ENCODE assay signal across 8 mouse cellular contexts in the genomic region with DNA sequence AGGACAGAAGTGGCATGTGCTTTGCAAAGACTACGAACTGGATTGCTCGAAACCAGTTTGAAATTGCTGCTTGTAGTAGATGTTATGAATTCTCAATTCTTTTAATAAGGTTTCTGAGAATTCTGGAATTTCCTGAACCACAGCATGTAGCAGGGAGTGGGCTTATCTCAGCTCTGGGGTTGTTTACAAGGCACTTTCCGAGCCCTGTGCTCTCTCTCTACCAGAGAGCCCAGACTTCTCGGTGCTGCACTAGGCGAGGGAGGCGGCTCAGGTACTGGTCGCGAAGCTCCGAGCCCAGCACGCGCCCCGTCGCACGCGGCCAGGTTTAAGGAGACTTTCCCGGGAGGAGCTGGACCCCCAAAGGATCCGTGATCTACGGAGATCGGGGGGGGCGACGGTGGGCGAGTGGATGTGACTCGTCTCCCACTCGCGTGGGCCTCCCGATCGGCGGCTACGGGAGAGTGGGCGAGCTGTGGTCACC. TPM values are rescaled to one million over a fixed set of nuclear protein-coding genes. Genes with fewer than 3 reads are reported as not detected.
DNase-seq lines count a peak whose midpoint lies in the region; ATAC-seq lines count a peak whose summit lies in the region.

No protein-coding gene starts in this region.

- ATAC-seq in cerebellum, adult (ENCODE audit: insufficient number of reproducible peaks, low FRiP score, low TSS enrichment), result 0 out of 2 replicates have a peak, but pooled peaks have one; percentile 11
- peak; percentile 45 for ATAC-seq in lung, embryonic 16.5 days (ENCODE audit: low read depth)
- peak; percentile 25 for ATAC-seq in midbrain, embryonic 15.5 days (replicated peaks)

- H3K9ac ChIP-seq in lung, embryonic 16.5 days (ENCODE audit: low read length), result peak overlapping the region; percentile 98
- peak overlapping the region; percentile 95 for H3K9ac ChIP-seq in midbrain, embryonic 15.5 days

- H3K4me3 ChIP-seq in lung, embryonic 16.5 days (ENCODE audit: low read length), result peak overlapping the region; percentile 85
- H3K4me3 ChIP-seq in erythroblast, embryonic 14.5 days (replicated peaks), result peak overlapping the region; percentile 80
- H3K4me3 ChIP-seq in limb, embryonic 10.5 days, result peak overlapping the region; percentile 94
- H3K4me3 ChIP-seq in midbrain, embryonic 15.5 days, result peak overlapping the region; percentile 75

- no peaks in the 10 kb centered on the region for H3K9me3 ChIP-seq in lung, embryonic 16.5 days (ENCODE audit: control insufficient read depth, low read length)
- no peaks in the 10 kb centered on the region for H3K9me3 ChIP-seq in erythroblast, embryonic 14.5 days (ENCODE audit: control insufficient read depth, low read length)
- H3K9me3 ChIP-seq in limb, embryonic 10.5 days (replicated peaks), result no peaks in the 10 kb centered on the region
- H3K9me3 ChIP-seq in midbrain, embryonic 15.5 days, result no peaks in the 10 kb centered on the region

- H3K27me3 ChIP-seq in lung, embryonic 16.5 days (ENCODE audit: control insufficient read depth, insufficient read depth, low read depth, low read length), result peaks cover 5% of the 10 kb centered on the region
- H3K27me3 ChIP-seq in erythroblast, embryonic 14.5 days (ENCODE audit: control insufficient read depth), result peaks cover 12% of the 10 kb centered on the region
- H3K27me3 ChIP-seq in limb, embryonic 10.5 days (ENCODE audit: low read depth, poor library complexity, severe bottlenecking), result no peaks in the 10 kb centered on the region
- H3K27me3 ChIP-seq in midbrain, embryonic 15.5 days (replicated peaks), result peaks cover 9% of the 10 kb centered on the region; the same call in 1 of the 2 replicates

- peaks cover 12% of the 10 kb centered on the region for H3K4me1 ChIP-seq in lung, embryonic 16.5 days (replicated peaks; ENCODE audit: control insufficient read depth, insufficient read depth, low read length)
- H3K4me1 ChIP-seq in erythroblast, embryonic 14.5 days (ENCODE audit: control insufficient read depth), result peaks cover 31% of the 10 kb centered on the region
- H3K4me1 ChIP-seq in limb, embryonic 10.5 days, result peaks cover 40% of the 10 kb centered on the region
- peaks cover 22% of the 10 kb centered on the region for H3K4me1 ChIP-seq in midbrain, embryonic 15.5 days

- H3K27ac ChIP-seq in lung, embryonic 16.5 days (ENCODE audit: low read length), result peak overlapping the region; percentile 76
- H3K27ac ChIP-seq in limb, embryonic 10.5 days, result peak overlapping the region; percentile 100
- peak overlapping the region; percentile 93 for H3K27ac ChIP-seq in midbrain, embryonic 15.5 days

- peaks cover 17% of the 10 kb centered on the region for H3K36me3 ChIP-seq in lung, embryonic 16.5 days (ENCODE audit: control insufficient read depth, insufficient read depth, low read length)
- peaks cover 26% of the 10 kb centered on the region for H3K36me3 ChIP-seq in erythroblast, embryonic 14.5 days (ENCODE audit: control insufficient read depth)
- H3K36me3 ChIP-seq in limb, embryonic 10.5 days, result peaks cover 30% of the 10 kb centered on the region
- peaks cover 5% of the 10 kb centered on the region; the same call in 1 of the 2 replicates for H3K36me3 ChIP-seq in midbrain, embryonic 15.5 days (replicated peaks)

- H3K4me2 ChIP-seq in lung, embryonic 16.5 days (ENCODE audit: low read depth, low read length), result peak overlapping the region; percentile 79
- H3K4me2 ChIP-seq in midbrain, embryonic 15.5 days, result peak overlapping the region; percentile 72

- no peak for DNase-seq in cerebellum, postnatal 4 days (ENCODE audit: low spot score in 2 of 2)
- DNase-seq in lung, postnatal 10 days, result no peak
- DNase-seq in limb, embryonic 10.5 days (ENCODE audit: low spot score), result no peak
- DNase-seq in adrenal gland, postnatal 10 days, result no peak

- WGBS in lung, embryonic 16.5 days, result 0% methylated on average over 28 of the region's 30 CpGs
- 3% methylated on average over 30 of the region's 30 CpGs for WGBS in limb, embryonic 10.5 days
- WGBS in midbrain, embryonic 15.5 days, result 2% methylated on average over 30 of the region's 30 CpGs

RNA-seq across cellular contexts. Expression of a gene that starts 51.9 kb away (rescaled TPM):
- 0.11 and 0.19 TPM in 2 replicates for polyA plus RNA-seq in lung, embryonic 16.5 days (2015; fragmentation: Nextera tagmentation; extraction: Ambion mirVana)
- not detected in 2 replicates for polyA plus RNA-seq in erythroblast, embryonic 14.5 days (2012)
- polyA plus RNA-seq in limb, embryonic 10.5 days (2016; fragmentation: Nextera tagmentation; extraction: Ambion mirVana), result 8.7 and 16.0 TPM in 2 replicates
- 5.4 and 7.2 TPM in 2 replicates for polyA plus RNA-seq in midbrain, embryonic 15.5 days (2015; fragmentation: Nextera tagmentation; extraction: Ambion mirVana)
- under 1 TPM; 0.24 to 0.27 TPM for total RNA-seq in adrenal gland, postnatal 10 days (2021)
